Mouse (Mus musculus) hindbrain, embryonic 15.5 days (tissue): ENCODE measurements at regions not wholly inside any gene's neighbourhood (a gene's known extent, or its start where the extent isn't known, plus 50 kb on each side); places are given as distances from the start of the nearest gene placed in this dataset.

Experiments
- ATAC-seq: fragments of 200-750 bp; cut with Nextera tagmentation; 2 replicates; pipeline ENCODE4 v1.8.0; 2017; ENCODE audit warnings: low read depth, moderate number of reproducible peaks, moderate TSS enrichment; ENCODE audit not compliant: low FRiP score
- H3K27ac ChIP-seq: fragments of 300-500 bp; sonication (generic); replicated peaks from 2 replicates; pipeline ENCODE4 v1.5.1; 2015; ENCODE audit warnings: mild to moderate bottlenecking, inconsistent platforms
- H3K27me3 ChIP-seq: fragments of 300-500 bp; sonication (generic); 2 replicates; pipeline ENCODE4 v1.6.1; 2015; ENCODE audit warnings: control low read depth, inconsistent platforms
- H3K36me3 ChIP-seq: fragments of 300-500 bp; sonication (generic); 2 replicates; pipeline ENCODE4 v1.6.1; 2015; ENCODE audit warnings: control low read depth, inconsistent platforms
- H3K4me1 ChIP-seq: fragments of 300-500 bp; sonication (generic); replicated peaks from 2 replicates; pipeline ENCODE4 v1.6.1; 2015; ENCODE audit warnings: control low read depth, inconsistent platforms
- H3K4me2 ChIP-seq: fragments of 300-500 bp; sonication (generic); 2 replicates; pipeline ENCODE4 v1.6.1; 2015; ENCODE audit warnings: moderate library complexity, mild to moderate bottlenecking, inconsistent platforms
- H3K4me3 ChIP-seq: fragments of 300-500 bp; sonication (generic); 2 replicates; pipeline ENCODE4 v1.5.1; 2015; ENCODE audit warnings: mild to moderate bottlenecking, inconsistent platforms
- H3K9ac ChIP-seq: fragments of 300-500 bp; sonication (generic); 2 replicates; pipeline ENCODE4 v1.6.1; 2015; ENCODE audit warnings: inconsistent platforms
- H3K9me3 ChIP-seq: fragments of 300-500 bp; sonication (generic); 2 replicates; pipeline ENCODE4 v1.6.1; 2016; ENCODE audit warnings: control low read depth, inconsistent platforms
- WGBS: fragments of 180-500 bp; shearing (Covaris S2); methylation state at CpG from one replicate; pipeline ENCODE4 v1.1.7; 2015; 5-methylcytosine and 5-hydroxymethylcytosine counted together

DNA sequence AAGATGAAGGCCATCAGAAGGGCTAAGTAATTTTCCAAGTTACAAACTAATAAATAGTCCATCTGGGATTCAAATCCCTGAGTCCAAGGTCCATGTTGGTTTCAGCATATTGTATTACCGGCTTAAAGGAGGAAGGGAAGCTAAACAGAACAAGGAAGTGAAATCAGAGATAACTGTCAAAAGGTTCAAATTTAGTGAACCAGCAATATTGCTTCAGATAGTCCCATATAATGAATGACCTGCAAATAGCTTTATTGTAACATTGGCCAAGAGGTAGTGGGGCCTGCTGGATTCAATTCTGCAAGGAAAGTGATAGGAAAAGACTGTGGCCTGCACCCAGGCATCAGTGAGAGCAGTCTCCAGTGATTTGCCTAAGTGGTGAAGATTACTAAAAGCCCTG is 447.8 kb upstream of the Cited2 start:
- no peaks in the 10 kb centered on the region for H3K27me3 ChIP-seq
- H3K27ac ChIP-seq = no peak overlapping the region
- no peak overlapping the region for H3K4me3 ChIP-seq
- no peaks in the 10 kb centered on the region for H3K9me3 ChIP-seq
- H3K36me3 ChIP-seq = no peaks in the 10 kb centered on the region
- ATAC-seq = no peak
- no peak overlapping the region for H3K9ac ChIP-seq
- no peaks in the 10 kb centered on the region for H3K4me1 ChIP-seq
- WGBS = 94% methylated on average over 1 of the region's 1 CpGs
- no peak overlapping the region for H3K4me2 ChIP-seq

DNA sequence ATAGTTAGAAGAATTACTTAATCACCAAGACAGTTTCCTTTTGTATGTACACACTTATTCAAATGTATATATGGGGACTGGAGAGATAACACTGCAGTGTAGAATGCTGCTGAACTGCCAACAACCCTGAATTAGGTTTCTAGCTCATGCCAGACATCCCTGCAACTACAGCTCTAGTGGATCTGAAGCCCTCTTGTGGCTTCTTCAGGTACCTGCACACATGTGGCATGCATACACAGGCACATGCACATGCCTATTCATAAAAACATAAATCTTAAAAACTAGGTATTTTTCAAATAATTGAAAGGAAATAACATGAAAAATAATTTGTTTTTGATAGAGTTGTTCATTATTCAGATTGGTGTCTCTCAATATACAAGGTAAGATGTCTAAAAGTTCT is 445.1 kb upstream of the Cited2 start:
- H3K36me3 ChIP-seq = no peaks in the 10 kb centered on the region
- H3K4me1 ChIP-seq = no peaks in the 10 kb centered on the region
- H3K27ac ChIP-seq = no peak overlapping the region
- H3K9me3 ChIP-seq = no peaks in the 10 kb centered on the region
- H3K4me3 ChIP-seq = no peak overlapping the region
- ATAC-seq = no peak
- H3K9ac ChIP-seq = no peak overlapping the region
- H3K27me3 ChIP-seq = no peaks in the 10 kb centered on the region
- no peak overlapping the region for H3K4me2 ChIP-seq

DNA sequence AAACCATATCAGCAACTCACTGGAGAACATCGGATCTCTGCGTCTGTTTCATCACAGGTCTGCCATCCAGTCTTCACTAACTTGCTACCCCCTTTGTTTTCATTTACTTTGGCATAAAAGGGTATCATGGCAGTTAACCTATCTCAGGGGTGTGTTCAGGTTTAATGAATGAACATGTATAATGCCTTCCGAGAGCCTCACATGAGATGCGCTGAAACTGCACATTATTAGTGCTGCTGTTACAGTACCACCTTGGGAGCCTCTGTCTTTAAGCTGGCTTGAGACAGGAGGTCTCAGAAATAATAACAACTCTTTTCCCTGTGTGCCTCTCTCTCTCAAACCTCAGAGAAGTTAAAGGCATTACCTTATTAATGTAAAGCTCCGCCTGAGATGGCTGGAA is 438.2 kb upstream of the Cited2 start:
- Histone ChIP-seq H3K4me3 (no peak overlapping the region), H3K27ac (no peak overlapping the region), H3K9me3 (no peaks in the 10 kb centered on the region), H3K27me3 (no peaks in the 10 kb centered on the region), H3K4me1 (no peaks in the 10 kb centered on the region), H3K4me2 (no peak overlapping the region), H3K36me3 (no peaks in the 10 kb centered on the region), H3K9ac (no peak overlapping the region)
- 73% methylated on average over 5 of the region's 5 CpGs for WGBS
- ATAC-seq = no peak

DNA sequence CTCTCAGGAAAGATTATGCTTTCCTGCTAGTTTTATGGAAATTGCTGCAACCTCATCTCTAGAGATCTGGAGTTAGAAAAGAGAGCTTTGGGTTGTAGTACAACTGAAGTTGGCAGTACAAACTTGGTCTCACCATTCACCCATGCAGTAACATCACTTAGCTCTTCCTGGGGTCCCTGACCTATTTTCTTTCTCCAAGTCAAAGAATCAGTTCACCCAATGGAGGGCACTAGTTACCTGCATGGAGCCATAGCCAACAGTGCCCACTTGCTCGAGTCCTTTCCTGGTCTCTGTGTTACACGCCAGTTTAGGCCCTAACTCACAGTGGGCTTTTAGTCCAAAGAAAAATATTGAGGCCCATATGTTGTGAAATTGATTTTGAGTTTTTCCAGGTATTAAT is 435.9 kb upstream of the Cited2 start:
- Histone ChIP-seq H3K36me3 (no peaks in the 10 kb centered on the region), H3K4me1 (no peaks in the 10 kb centered on the region), H3K4me2 (no peak overlapping the region), H3K27me3 (no peaks in the 10 kb centered on the region), H3K9ac (no peak overlapping the region), H3K27ac (no peak overlapping the region), H3K4me3 (no peak overlapping the region), H3K9me3 (no peaks in the 10 kb centered on the region)
- 77% methylated on average over 2 of the region's 2 CpGs for WGBS
- no peak for ATAC-seq

DNA sequence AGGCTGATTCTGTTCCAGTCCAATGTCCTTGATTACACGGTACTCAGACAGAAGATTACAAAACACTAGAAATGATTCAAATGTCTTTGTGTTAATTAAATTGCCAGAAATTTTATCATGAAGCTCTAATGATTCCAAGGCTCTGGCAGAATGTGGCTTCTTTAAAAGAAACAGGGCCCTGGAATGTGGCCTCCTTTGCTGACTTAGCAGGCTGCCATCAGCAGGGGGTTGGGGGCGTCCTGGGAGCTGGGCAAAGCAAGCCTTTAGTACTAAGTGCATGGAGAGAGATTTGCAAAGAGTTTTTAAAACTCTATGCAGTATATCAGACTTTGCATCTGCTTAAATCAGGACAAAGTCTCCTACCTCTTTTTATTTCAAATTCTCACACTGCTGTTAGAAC is 434.8 kb upstream of the Cited2 start:
- H3K27me3 ChIP-seq = no peaks in the 10 kb centered on the region
- 17% methylated on average over 2 of the region's 2 CpGs for WGBS
- H3K27ac ChIP-seq = no peak overlapping the region
- H3K4me2 ChIP-seq = no peak overlapping the region
- H3K9ac ChIP-seq = no peak overlapping the region
- H3K4me3 ChIP-seq = no peak overlapping the region
- ATAC-seq = no peak
- no peaks in the 10 kb centered on the region for H3K4me1 ChIP-seq
- H3K9me3 ChIP-seq = no peaks in the 10 kb centered on the region
- no peaks in the 10 kb centered on the region for H3K36me3 ChIP-seq

DNA sequence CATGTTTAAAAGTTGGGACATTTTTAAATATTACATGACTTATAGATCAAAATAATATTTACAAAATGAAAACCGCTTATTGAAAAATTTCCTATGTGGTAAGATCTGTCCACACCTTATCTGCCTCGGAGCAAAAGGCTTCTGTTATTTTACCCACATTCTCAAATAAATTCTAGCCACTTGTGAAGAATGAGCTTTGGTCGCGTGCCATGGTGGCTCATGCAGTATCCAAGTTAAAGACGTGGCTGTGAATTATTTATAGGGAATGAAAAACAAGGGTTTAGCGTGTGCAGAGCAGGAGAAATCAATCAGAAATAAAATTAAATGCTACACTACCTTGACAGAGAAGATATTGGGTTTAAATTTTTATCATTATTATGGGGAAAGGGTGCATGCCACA is 430.7 kb upstream of the Cited2 start:
- no peak overlapping the region for H3K4me3 ChIP-seq
- no peak overlapping the region for H3K9ac ChIP-seq
- ATAC-seq = no peak
- no peaks in the 10 kb centered on the region for H3K27me3 ChIP-seq
- H3K27ac ChIP-seq = no peak overlapping the region
- WGBS = 78% methylated on average over 6 of the region's 6 CpGs
- H3K4me1 ChIP-seq = no peaks in the 10 kb centered on the region
- H3K9me3 ChIP-seq = no peaks in the 10 kb centered on the region
- H3K36me3 ChIP-seq = no peaks in the 10 kb centered on the region
- H3K4me2 ChIP-seq = no peak overlapping the region

DNA sequence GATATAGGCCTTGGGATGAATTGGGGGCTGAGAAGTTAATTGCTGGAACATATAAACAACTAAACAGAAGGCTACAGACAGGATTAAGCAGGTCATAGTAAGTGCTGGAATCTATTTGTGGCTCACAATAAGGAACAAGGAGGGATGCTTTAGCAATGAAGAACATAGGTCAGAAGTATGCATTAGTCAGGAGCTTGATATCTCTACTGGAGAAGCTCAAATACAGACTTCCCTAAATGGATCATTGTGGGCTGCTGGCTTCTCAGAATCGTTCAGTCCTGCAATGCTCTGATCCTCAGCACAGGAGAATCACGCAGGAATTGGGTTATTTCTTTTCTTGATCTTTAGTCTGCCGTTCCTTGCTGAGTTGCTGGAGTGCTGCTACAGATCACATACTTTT is 428.6 kb upstream of the Cited2 start:
- Histone ChIP-seq H3K4me3 (no peak overlapping the region), H3K9ac (no peak overlapping the region), H3K4me2 (no peak overlapping the region), H3K27ac (no peak overlapping the region), H3K27me3 (no peaks in the 10 kb centered on the region), H3K36me3 (no peaks in the 10 kb centered on the region), H3K4me1 (no peaks in the 10 kb centered on the region), H3K9me3 (no peaks in the 10 kb centered on the region)
- WGBS = 86% methylated on average over 3 of the region's 3 CpGs
- ATAC-seq = no peak

DNA sequence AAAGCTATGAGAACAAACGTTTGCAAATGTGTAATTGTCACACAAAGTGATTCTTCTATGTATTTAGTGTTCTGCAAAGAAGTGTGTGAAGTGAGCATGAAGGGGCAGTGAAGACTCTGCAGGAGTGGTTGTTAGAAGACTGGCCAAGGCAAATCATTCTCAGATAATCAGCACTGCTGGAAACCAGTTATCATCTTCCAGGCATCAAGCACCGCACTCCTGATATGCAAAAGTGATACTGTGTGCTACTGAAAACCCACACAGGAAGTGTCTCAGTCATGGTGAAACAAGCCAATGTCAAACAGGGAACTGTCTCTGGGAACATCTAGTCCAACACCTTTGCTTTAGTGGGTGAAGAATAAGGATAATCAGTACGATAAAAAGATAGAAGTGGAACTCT is 427.9 kb upstream of the Cited2 start:
- H3K36me3 ChIP-seq = no peaks in the 10 kb centered on the region
- H3K4me3 ChIP-seq = no peak overlapping the region
- H3K9ac ChIP-seq = no peak overlapping the region
- no peaks in the 10 kb centered on the region for H3K4me1 ChIP-seq
- no peak for ATAC-seq
- no peaks in the 10 kb centered on the region for H3K27me3 ChIP-seq
- WGBS = 84% methylated on average over 3 of the region's 3 CpGs
- H3K4me2 ChIP-seq = no peak overlapping the region
- H3K9me3 ChIP-seq = no peaks in the 10 kb centered on the region
- no peak overlapping the region for H3K27ac ChIP-seq

DNA sequence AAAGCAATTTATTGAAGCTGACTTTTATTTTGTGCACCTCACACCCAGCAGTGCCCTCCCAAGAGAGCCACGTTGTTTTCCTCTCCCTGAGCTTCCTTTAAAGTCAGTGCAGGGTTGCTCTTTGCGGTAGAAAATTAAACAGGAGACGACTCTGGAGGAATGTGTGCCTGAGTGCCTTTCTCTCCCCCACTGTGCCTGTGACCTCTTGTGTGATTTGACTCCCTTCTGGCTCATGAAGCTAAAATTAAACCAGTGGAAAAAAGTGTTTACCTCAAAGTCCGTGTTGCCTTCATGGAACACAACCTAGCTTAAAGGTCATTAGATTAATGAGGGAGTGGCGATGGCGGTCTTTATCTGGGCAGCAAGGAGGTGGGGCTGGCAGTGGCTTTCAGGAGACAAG is 423.4 kb upstream of the Cited2 start:
- 35% methylated on average over 6 of the region's 6 CpGs for whole genome bisulfite sequencing
- H3K27ac ChIP-seq = no peak overlapping the region
- H3K9ac ChIP-seq = no peak overlapping the region
- H3K9me3 ChIP-seq = no peaks in the 10 kb centered on the region
- ATAC-seq = no peak
- no peaks in the 10 kb centered on the region for H3K36me3 ChIP-seq
- H3K4me3 ChIP-seq = no peak overlapping the region
- no peaks in the 10 kb centered on the region for H3K4me1 ChIP-seq
- no peak overlapping the region for H3K4me2 ChIP-seq
- no peaks in the 10 kb centered on the region for H3K27me3 ChIP-seq

DNA sequence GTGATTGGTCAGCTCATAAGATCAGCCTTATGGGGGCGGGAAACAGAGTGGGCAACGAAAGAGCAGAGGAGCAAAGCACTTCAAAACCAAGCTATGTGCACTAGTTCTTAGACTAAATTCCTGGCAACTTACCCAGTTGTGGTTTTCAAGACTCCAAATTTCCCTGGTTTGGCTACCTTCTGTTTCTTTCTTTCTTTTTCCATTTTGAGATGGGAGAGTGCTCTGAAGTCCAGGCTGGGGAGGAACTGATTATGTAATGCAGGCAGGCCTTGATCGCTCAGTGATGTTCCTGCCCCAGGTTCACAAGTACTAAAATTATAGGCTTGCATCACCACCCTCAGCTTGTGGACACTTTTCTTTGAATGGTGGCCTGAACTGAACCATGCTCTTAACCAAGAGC is 396.3 kb upstream of the Cited2 start:
- Histone ChIP-seq H3K36me3 (no peaks in the 10 kb centered on the region), H3K9me3 (no peaks in the 10 kb centered on the region), H3K4me3 (no peak overlapping the region), H3K27ac (no peak overlapping the region), H3K27me3 (no peaks in the 10 kb centered on the region), H3K9ac (no peak overlapping the region), H3K4me1 (peaks cover 12% of the 10 kb centered on the region), H3K4me2 (no peak overlapping the region)
- no peak for ATAC-seq
- 90% methylated on average over 3 of the region's 3 CpGs for WGBS

DNA sequence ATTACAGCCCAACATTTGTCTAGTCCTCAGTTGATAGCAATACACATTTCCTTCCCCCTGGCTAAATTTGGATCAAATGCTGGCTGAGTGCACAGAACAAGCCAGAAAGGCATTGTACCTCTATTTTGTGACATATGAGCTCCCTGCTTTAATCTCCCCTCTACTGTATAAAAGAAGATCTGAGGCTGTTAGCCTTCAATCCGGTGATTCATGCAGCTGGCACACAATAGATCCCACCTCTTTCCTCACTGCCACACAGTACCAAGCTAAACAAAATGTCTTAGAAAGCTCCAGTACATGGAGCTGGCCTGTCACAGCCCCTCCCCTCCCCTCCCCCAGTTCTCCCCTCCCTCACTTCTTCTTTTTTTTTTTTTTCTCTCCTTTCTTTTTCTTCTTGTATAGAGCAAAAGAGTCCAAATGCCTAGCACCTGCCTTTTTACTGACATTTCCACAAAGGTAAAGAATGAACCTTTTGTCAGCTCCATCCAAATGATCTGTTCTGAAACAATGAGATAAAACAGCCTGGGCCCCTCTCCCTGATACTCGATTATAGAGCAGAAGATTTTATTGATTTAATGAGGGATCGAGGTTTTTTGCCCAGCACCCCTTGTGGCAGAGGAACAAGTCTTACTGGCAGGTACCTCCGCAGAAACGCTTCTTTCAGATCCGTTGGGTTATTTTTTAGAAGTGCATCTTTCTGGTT is 392.0 kb upstream of the Cited2 start:
- WGBS = 4% methylated on average over 6 of the region's 6 CpGs
- Histone ChIP-seq H3K4me1 (peaks cover 32% of the 10 kb centered on the region), H3K9me3 (no peaks in the 10 kb centered on the region)

DNA sequence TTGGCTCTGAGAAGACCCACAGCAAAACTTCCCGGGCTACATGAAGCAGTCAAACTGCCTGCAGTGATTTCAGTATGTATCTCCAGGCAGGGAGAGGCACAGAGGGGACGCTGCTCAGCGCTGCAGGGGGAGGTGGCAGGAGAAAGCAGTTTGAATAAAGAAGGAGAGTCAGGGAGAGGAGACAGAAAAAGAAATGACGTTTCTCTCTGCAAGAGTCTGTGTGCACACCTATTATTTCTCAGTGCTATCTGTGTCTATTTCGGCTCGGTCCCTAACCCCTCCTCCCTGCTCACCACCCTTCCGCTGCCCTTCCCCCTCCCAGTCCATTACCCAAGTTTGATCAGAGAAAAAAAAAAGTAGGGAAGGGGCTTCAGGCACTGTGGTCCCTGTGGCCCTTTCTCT is 391.4 kb upstream of the Cited2 start:
- 2% methylated on average over 7 of the region's 7 CpGs for WGBS
- H3K4me2 ChIP-seq = peak overlapping the region; percentile 57
- no peaks in the 10 kb centered on the region for H3K27me3 ChIP-seq
- H3K36me3 ChIP-seq = no peaks in the 10 kb centered on the region
- peak; percentile 86 for ATAC-seq
- H3K9me3 ChIP-seq = no peaks in the 10 kb centered on the region
- peak overlapping the region; percentile 79 for H3K27ac ChIP-seq
- H3K4me1 ChIP-seq = peaks cover 32% of the 10 kb centered on the region
- peak overlapping the region; percentile 36 for H3K4me3 ChIP-seq
- peak overlapping the region; percentile 55 for H3K9ac ChIP-seq

More for the DNA sequence above, 392.0 kb upstream of the Cited2 start:
- Histone ChIP-seq H3K27me3 (no peaks in the 10 kb centered on the region), H3K9ac (peak overlapping the region; percentile 55), H3K4me3 (peak overlapping the region; percentile 36), H3K27ac (peak overlapping the region; percentile 79), H3K36me3 (no peaks in the 10 kb centered on the region), H3K4me2 (peak overlapping the region; percentile 57)
- peak; percentile 73 for ATAC-seq
